Mouse (Mus musculus): ENCODE data around the gene Dnah14. TPM values are rescaled to one million over a fixed set of nuclear protein-coding genes. Genes with fewer than 3 reads are reported as not detected.

The Dnah14 gene
- total and polyA plus RNA-seq, 3 experiments, result 0.03 to 0.98 (median 0.74) TPM

GRCm38 (mm10) chr1:181854829-181855228 is 278.5 kb downstream of the Dnah14 start:
- dilution Hi-C loops (cut with MboI; ENCODE audit: extremely low pct_ligation_motif_present, extremely low pct_unique_long_range_greater_than_20kb, low sequenced_read_pairs), result no loop called here
- Histone ChIP-seq H3K9ac (ENCODE audit: insufficient read depth, low read depth) (no peak overlapping the region), H3K27ac (ENCODE audit: insufficient read depth, low read depth) (no peak overlapping the region), H3K79me2 (replicated peaks; ENCODE audit: control insufficient read depth, extremely low read depth, insufficient read depth, poor library complexity, severe bottlenecking) (no peaks in the 10 kb centered on the region), H3K27me3 (replicated peaks) (no peaks in the 10 kb centered on the region), H3K4me3 (replicated peaks in 1 of 3; ENCODE audit: low read depth in 2 of 3, low read length in 2 of 3, poor library complexity in 1 of 3) (no peak overlapping the region), H3K4me1 (ENCODE audit: control insufficient read depth in 1 of 2, insufficient read depth in 2 of 2) (peaks cover 0 to 34% of the 10 kb centered on the region in 2 experiments; a peak in 2 of 4 replicates), H3K4me2 (ENCODE audit: insufficient read depth, low read depth, poor library complexity, severe bottlenecking) (no peak overlapping the region), H3K9me3 (replicated peaks; ENCODE audit: low read length) (peaks cover 8% of the 10 kb centered on the region), H3K36me3 (replicated peaks in 1 of 2; ENCODE audit: control insufficient read depth in 1 of 2, insufficient read depth in 1 of 2, low read length in 1 of 2) (no peaks in the 10 kb centered on the region)
- DNase-seq (ENCODE audit: extremely low read depth), result no peak
- TF ChIP-seq MAFK (IDR thresholded peaks at IDR 0.05; ENCODE audit: insufficient replicate concordance, low read length) (no peak), TBP (conservative IDR thresholded peaks at IDR 0.05; ENCODE audit: low read depth, low read length) (0 out of 2 replicates have a peak, but pooled peaks have one; percentile 43), ZNF384 (IDR thresholded peaks at IDR 0.05; ENCODE audit: low read depth, low read length) (no peak)
- in situ Hi-C loops (cut with MboI; ENCODE audit: low pct_ligation_motif_present, low pct_unique_long_range_greater_than_20kb, low sequenced_read_pairs), result no loop called here

- dilution Hi-C loops (cut with MboI; ENCODE audit: extremely low pct_ligation_motif_present, extremely low pct_unique_long_range_greater_than_20kb, low sequenced_read_pairs) (no loop called here), in situ Hi-C loops (cut with MboI; ENCODE audit: low pct_ligation_motif_present, low pct_unique_long_range_greater_than_20kb, low sequenced_read_pairs) (no loop called here)
- H3K9ac ChIP-seq (ENCODE audit: insufficient read depth, low read depth), result no peak overlapping the region
Measured at GRCm38 (mm10) chr1:181856329-181856728, 280.0 kb downstream of the Dnah14 start.

GRCm38 (mm10) chr1:181860659-181861058 is 284.3 kb downstream of the Dnah14 start:
- peak overlapping the region; percentile 84 for H3K27ac ChIP-seq (ENCODE audit: insufficient read depth, low read depth)
- peaks cover 3 to 32% of the 10 kb centered on the region in 2 experiments for H3K4me1 ChIP-seq (ENCODE audit: control insufficient read depth in 1 of 2, insufficient read depth in 2 of 2)
- no peak overlapping the region for H3K4me3 ChIP-seq (replicated peaks in 1 of 3; ENCODE audit: low read depth in 2 of 3, low read length in 2 of 3, poor library complexity in 1 of 3)
- TF ChIP-seq ZKSCAN1 (IDR thresholded peaks at IDR 0.05; ENCODE audit: borderline replicate concordance, low read depth, low read length) (no peak), ZC3H11A (IDR thresholded peaks at IDR 0.05; ENCODE audit: low read depth, low read length) (no peak), JUND (conservative IDR thresholded peaks at IDR 0.05; ENCODE audit: low read depth, low read length) (0 out of 2 replicates have a peak, but pooled peaks have one; percentile 20), MYC (IDR thresholded peaks at IDR 0.05; ENCODE audit: low read depth, low read length) (peak; percentile 97), SMC3 (IDR thresholded peaks at IDR 0.05; ENCODE audit: low read depth, low read length) (no peak), NRF1 (IDR thresholded peaks at IDR 0.05; ENCODE audit: low read depth, low read length) (no peak), MAFK (IDR thresholded peaks at IDR 0.05; ENCODE audit: insufficient replicate concordance, low read length) (0 out of 2 replicates have a peak, but pooled peaks have one; percentile 18), TCF12 (IDR thresholded peaks at IDR 0.05; ENCODE audit: low read depth, low read length) (peak; percentile 65), MAX (IDR thresholded peaks at IDR 0.05; ENCODE audit: low read length) (peak; percentile 94), HCFC1 (IDR thresholded peaks at IDR 0.05; ENCODE audit: low read depth, low read length) (no peak; the same call in 1 of the 2 replicates), CHD2 (IDR thresholded peaks at IDR 0.05; ENCODE audit: low read length) (no peak), KAT2A (IDR thresholded peaks at IDR 0.05; ENCODE audit: insufficient replicate concordance, low read length) (no peak), CHD1 (IDR thresholded peaks at IDR 0.05; ENCODE audit: low read depth, low read length) (no peak), TBP (conservative IDR thresholded peaks at IDR 0.05; ENCODE audit: low read depth, low read length) (peak; percentile 60; the same call in 1 of the 2 replicates), CTCF (conservative IDR thresholded peaks at IDR 0.05 in 1 of 2, IDR thresholded peaks at IDR 0.05 in 1 of 2; ENCODE audit: low read depth in 2 of 2, low read length in 2 of 2) (no peak), UBTF (IDR thresholded peaks at IDR 0.05; ENCODE audit: low read depth, low read length) (no peak), ETS1 (conservative IDR thresholded peaks at IDR 0.05; ENCODE audit: low read depth, low read length) (peak; percentile 82), EP300 (IDR thresholded peaks at IDR 0.05; ENCODE audit: low read length) (peak; percentile 45; the same call in 1 of the 2 replicates), BHLHE40 (IDR thresholded peaks at IDR 0.05; ENCODE audit: low read depth, low read length) (peak; percentile 99), GABPA (IDR thresholded peaks at IDR 0.05; ENCODE audit: insufficient replicate concordance, low read depth, low read length) (no peak)

More at GRCm38 (mm10) chr1:181856329-181856728, 280.0 kb downstream of the Dnah14 start:
- Histone ChIP-seq H3K79me2 (replicated peaks; ENCODE audit: control insufficient read depth, extremely low read depth, insufficient read depth, poor library complexity, severe bottlenecking) (no peaks in the 10 kb centered on the region), H3K36me3 (replicated peaks in 1 of 2; ENCODE audit: control insufficient read depth in 1 of 2, insufficient read depth in 1 of 2, low read length in 1 of 2) (no peaks in the 10 kb centered on the region), H3K4me2 (ENCODE audit: insufficient read depth, low read depth, poor library complexity, severe bottlenecking) (no peak overlapping the region), H3K27ac (ENCODE audit: insufficient read depth, low read depth) (no peak overlapping the region), H3K4me1 (ENCODE audit: control insufficient read depth in 1 of 2, insufficient read depth in 2 of 2) (peaks cover 3 to 41% of the 10 kb centered on the region in 2 experiments), H3K27me3 (replicated peaks) (no peaks in the 10 kb centered on the region), H3K9me3 (replicated peaks; ENCODE audit: low read length) (peaks cover 6% of the 10 kb centered on the region), H3K4me3 (replicated peaks in 1 of 3; ENCODE audit: low read depth in 2 of 3, low read length in 2 of 3, poor library complexity in 1 of 3) (no peak overlapping the region)
- DNase-seq (ENCODE audit: extremely low read depth), result no peak
- TF ChIP-seq SMC3 (IDR thresholded peaks at IDR 0.05; ENCODE audit: low read depth, low read length) (no peak), CTCF (conservative IDR thresholded peaks at IDR 0.05 in 1 of 2, IDR thresholded peaks at IDR 0.05 in 1 of 2; ENCODE audit: low read depth in 2 of 2, low read length in 2 of 2) (no peak), RAD21 (IDR thresholded peaks at IDR 0.05; ENCODE audit: low read depth, low read length) (no peak), POLR2AphosphoS2 (IDR thresholded peaks at IDR 0.05; ENCODE audit: low read depth, low read length) (no peak), UBTF (IDR thresholded peaks at IDR 0.05; ENCODE audit: low read depth, low read length) (no peak), HCFC1 (IDR thresholded peaks at IDR 0.05; ENCODE audit: low read depth, low read length) (no peak), JUND (conservative IDR thresholded peaks at IDR 0.05; ENCODE audit: low read depth, low read length) (no peak), JUN (IDR thresholded peaks at IDR 0.05; ENCODE audit: insufficient read depth, low read depth, low read length) (no peak), RCOR1 (conservative IDR thresholded peaks at IDR 0.05; ENCODE audit: low read depth, low read length) (no peak), ZKSCAN1 (IDR thresholded peaks at IDR 0.05; ENCODE audit: borderline replicate concordance, low read depth, low read length) (no peak)

More at GRCm38 (mm10) chr1:181860659-181861058, 284.3 kb downstream of the Dnah14 start:
- Histone ChIP-seq H3K9me3 (replicated peaks; ENCODE audit: low read length) (peaks cover 6% of the 10 kb centered on the region), H3K36me3 (replicated peaks in 1 of 2; ENCODE audit: control insufficient read depth in 1 of 2, insufficient read depth in 1 of 2, low read length in 1 of 2) (no peaks in the 10 kb centered on the region), H3K79me2 (replicated peaks; ENCODE audit: control insufficient read depth, extremely low read depth, insufficient read depth, poor library complexity, severe bottlenecking) (no peaks in the 10 kb centered on the region), H3K4me2 (ENCODE audit: insufficient read depth, low read depth, poor library complexity, severe bottlenecking) (no peak overlapping the region; the same call in 1 of the 2 replicates), H3K9ac (ENCODE audit: insufficient read depth, low read depth) (no peak overlapping the region), H3K27me3 (replicated peaks) (no peaks in the 10 kb centered on the region)
- peak; percentile 91 for DNase-seq (ENCODE audit: extremely low read depth)
- dilution Hi-C loops (cut with MboI; ENCODE audit: extremely low pct_ligation_motif_present, extremely low pct_unique_long_range_greater_than_20kb, low sequenced_read_pairs), result no loop called here
- in situ Hi-C loops (cut with MboI; ENCODE audit: low pct_ligation_motif_present, low pct_unique_long_range_greater_than_20kb, low sequenced_read_pairs), result no loop called here

Measured in CH12.LX (cell line).